Mouse (Mus musculus): ENCODE measurements around the gene Ggact.

The Ggact gene

DNA sequence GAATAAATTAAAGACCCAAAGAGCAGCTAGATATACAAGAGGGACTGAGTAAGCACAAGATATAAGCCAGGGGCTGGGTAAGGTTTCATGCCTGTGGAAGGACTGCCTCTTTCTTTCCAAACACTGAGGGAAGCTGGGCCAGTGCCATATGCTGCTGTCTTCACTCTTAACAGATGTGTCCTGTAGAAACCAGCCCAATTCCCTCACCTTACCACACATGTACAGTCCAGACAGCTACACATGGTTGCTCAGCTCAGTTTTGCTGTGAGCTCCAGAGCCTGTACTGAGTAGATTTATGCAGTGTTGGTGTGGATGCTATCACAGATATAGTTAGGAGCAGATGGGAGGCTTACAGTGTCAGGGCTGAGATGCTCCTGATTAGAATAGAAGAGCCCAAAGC lies 12.9 kb downstream of the Ggact start:
- DNase-seq (ENCODE audit: low spot score in 2 of 2): no peak

DNA sequence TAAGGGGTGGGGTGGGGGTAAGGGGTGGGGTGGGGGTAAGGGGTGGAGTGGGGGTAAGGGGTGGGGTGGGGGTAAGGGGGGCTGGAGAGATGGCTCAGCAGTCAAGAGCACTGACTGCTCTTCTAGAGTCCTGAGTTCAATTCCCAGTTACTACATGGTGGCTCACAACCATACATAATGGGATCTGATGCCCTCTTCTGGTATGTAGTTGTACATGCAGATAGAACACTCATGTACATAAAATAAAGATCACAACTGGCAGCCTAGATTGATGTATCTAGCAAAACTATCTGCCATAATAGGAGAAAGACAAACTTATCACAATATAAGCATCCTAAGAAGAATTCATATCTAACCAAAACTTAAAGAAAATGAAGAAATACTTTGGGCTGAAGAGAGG lies 15.0 kb downstream of the Ggact start:
- no peak for DNase-seq (ENCODE audit: low spot score in 2 of 2)

- no peak for DNase-seq (ENCODE audit: low spot score in 2 of 2)
Measured at GRCm38 (mm10) chr14:122896106-122896505, 17.5 kb downstream of the Ggact start.

- DNase-seq (ENCODE audit: low spot score in 2 of 2): no peak
Measured at GRCm38 (mm10) chr14:122891470-122891968, 22.0 kb downstream of the Ggact start.

DNA sequence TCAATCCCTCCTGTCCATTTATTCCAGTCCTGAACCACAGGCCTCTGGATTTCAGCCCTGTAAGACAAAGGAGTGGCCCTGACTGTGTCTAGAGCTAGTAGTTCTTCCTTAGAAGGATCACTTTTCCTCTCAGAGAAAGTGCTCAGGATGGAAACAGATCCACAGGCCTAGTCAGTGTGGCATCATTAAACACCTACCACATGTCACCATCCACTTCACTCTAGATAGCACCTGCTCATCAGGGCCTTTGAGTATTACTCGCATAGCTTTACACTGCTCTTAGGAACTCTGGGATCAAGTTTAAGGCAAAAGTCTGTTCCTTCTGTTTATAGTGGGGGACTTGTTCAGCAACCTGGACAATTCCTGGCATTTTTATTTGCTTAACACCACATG lies 25.1 kb downstream of the Ggact start:
- no peak for DNase-seq (ENCODE audit: low spot score in 2 of 2)

- no peak for DNase-seq (ENCODE audit: low spot score in 2 of 2)
Measured at GRCm38 (mm10) chr14:122887702-122888479, 25.7 kb downstream of the Ggact start.

DNA sequence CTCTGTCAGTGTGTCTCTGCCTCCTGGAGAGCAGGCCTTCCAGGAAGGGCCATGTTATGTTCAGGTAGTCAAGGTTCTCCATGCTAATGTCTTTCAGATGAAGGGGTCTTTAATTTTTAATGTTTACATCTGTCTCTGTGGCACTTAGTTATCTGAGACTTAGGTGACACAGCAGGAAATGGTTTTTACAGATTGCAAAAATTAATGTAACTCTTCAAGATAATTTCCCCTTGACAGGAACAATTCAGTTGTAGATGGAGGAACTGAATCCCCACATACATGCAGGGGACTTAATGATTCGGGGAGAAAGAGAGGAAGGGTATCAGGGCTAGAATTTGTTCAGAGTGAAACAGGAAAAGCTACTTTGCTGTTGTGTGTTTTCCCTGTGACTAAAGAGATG lies 26.3 kb downstream of the Ggact start:
- DNase-seq (ENCODE audit: low spot score in 2 of 2): no peak

GRCm38 (mm10) chr14:122885893-122886292 lies 27.7 kb downstream of the Ggact start:
- peak; percentile 52 for DNase-seq (ENCODE audit: low spot score in 2 of 2)

- peak; percentile 37 to 55 for DNase-seq (ENCODE audit: low spot score in 2 of 2)
Measured at GRCm38 (mm10) chr14:122883821-122884584, 29.6 kb downstream of the Ggact start.

DNA sequence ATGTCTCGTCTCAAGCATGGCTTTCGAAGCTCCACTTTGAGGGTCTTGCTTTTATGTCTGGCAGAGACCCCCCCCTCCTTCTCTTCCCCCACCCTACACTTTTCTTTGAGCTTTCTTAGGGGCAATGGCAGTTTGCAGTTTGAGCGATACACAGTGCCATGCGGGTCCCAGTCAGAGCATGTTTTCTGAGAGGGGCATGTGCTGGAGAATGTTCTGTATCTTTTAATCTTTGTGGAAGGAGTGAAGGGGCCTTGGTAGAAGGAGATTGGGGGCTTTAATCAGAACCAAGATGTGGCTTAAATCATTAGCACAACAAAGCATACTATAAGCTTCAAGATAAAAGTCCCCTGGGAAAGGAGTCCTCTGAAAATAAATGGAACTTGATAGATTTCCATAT lies 30.1 kb downstream of the Ggact start:
- no peak for DNase-seq (ENCODE audit: low spot score in 2 of 2)

DNA sequence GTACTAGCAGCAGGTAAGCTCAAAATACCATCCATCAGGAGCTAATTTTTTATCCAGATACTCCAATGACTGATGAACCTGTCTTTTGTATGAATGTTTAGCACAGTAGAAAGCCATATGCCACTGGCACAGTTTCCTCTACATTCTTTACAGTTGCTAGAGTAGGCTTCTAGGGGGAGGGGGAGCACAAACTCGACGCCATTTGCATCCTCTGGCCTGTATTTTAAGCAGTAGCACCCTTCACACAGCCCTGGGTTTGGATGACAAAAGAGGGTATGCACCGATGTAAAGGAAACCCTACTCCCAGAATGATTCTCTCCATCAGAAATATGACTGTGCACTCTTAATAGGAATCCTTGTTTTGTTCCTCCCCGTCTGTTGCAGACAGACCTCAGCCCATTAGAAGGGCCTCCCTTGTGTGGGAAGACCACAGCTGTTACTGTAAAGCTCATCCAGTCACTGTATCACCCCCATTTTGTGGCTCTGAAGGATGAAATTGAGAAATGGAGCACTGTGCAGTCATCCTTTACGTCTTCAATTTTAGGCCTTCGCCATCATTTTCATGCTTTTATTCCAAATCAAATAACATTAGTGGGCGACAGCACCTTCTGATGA lies 30.7 kb downstream of the Ggact start:
- DNase-seq (ENCODE audit: low spot score in 2 of 2): no peak

DNA sequence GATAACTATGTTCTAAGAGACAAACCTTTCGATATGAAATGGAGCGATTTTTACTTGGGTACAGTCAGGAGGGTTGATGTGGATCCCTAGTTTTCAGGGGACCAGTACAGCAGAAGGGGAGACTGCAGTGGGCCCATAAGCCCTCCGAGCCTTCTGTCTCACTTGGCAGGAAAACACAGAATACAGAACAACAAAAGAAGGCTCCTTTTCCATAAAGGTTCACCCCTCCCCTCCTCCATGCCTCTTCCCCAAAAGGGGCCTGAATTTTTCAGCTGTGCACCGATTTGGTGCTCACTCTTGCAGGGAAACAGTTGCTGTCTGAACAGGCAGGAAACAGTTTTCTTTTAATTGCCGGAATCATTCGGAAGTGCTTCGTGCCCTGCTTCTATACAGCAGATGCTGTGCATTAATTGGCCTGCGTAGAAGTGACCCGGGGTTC lies 31.3 kb downstream of the Ggact start:
- no peak for DNase-seq (ENCODE audit: low spot score in 2 of 2)

DNA sequence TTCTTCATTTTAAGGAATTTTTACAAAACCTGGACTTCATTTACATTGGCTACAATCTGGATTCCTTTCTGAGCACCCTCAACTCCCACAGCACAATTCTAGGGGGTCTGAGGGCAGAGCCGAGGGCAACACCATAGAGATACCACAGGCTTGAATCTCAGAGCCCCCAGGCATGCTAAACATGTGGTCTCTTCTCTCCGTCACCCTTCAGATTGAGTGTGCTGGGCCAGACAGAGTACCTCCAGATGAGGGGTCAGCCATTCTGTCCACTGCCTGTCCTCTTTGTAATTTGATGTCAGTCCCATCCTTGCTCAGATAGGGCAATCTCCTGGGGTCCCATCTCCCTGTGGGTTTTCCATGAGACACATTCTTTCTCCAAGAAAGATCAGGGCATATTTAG lies 31.9 kb downstream of the Ggact start:
- DNase-seq (ENCODE audit: low spot score in 2 of 2): no peak

DNA sequence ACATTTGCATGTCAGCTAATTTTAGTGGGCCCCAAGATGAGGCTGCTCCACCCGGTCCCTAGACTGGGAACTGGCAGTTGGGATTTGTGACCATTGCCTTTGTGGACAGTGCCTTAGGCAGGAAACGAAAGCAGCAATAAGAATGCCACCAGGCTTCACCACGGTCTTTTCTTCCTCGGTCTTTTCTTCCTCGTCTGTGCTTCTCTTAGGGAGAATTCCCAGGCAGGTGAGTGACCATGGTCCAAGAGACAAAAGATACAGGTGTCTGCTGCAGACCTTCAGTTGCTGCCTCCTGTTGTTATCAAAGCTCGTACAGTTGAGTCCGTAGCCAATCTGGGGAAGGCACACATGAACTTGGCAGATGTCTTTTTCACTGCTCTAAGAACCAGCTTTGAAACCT lies 33.3 kb downstream of the Ggact start:
- DNase-seq (ENCODE audit: low spot score in 2 of 2): no peak

DNA sequence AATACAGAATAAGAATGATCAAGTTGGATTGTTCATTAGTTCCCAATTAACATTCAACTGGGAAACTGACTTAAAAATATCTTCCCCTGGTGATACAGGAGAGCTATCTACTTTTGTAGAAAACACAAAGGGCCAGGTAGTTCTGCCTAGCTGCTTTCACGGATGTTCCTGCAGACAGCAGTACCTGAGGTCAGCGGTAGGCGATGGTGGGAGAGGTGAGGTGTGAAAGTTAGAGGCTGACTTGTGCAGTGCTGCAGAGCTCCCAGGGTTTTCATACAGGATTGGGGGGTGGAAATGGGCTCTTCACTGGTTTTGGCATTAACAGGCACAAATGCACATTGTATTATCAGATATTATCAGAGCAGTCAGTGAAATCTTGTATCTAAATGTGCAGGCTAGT lies 35.8 kb downstream of the Ggact start:
- no peak for DNase-seq (ENCODE audit: low spot score in 2 of 2)

DNA sequence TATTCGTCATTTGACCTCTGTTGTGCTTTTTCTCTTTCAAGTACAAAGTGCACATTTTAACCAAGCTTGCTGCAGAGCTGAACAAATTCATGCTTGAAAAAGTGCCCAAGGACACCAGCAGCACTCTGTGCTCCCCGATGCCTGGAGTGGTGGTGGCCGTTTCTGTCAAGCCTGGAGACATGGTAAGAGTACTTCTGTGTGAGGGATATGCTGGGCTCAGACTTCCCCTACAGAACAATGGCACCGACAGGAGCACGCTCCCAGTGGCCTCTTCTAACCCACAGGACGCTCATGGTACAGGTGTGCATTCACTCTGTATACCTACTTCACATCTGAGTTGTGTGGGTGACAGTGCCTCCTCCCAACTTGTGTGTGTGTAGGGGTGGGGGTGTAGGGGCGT lies 36.8 kb downstream of the Ggact start:
- no peak for DNase-seq (ENCODE audit: low spot score in 2 of 2)

- DNase-seq (ENCODE audit: low spot score in 2 of 2): peak; percentile 91
Measured at GRCm38 (mm10) chr14:122876163-122876562, 37.4 kb downstream of the Ggact start.

GRCm38 (mm10) chr14:122875636-122876035 lies 37.9 kb downstream of the Ggact start:
- no peak for DNase-seq (ENCODE audit: low spot score in 2 of 2)

DNA sequence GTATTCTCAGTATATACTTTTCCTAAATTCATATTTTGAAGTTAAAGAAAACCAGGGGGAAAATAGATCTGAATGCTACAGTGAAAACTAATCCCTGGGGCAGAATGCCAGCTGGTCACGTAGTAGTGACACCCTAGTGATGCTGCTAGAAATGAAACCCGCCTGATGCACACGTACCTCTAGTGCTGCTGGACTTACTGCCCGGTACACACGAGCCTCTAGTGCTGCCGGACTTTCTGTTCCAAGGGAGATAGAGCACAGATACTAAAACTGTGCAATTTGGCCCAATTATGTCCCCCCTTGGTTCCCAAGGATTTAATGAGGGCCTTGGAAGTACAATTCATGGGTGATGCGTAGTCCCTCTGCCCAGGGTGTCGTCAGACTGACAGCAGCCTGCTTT lies 38.5 kb downstream of the Ggact start:
- DNase-seq (ENCODE audit: low spot score in 2 of 2): peak in 1 of 2 experiments; percentile 30

- DNase-seq (ENCODE audit: low spot score in 2 of 2): no peak
Measured at GRCm38 (mm10) chr14:122872612-122873011, 40.9 kb downstream of the Ggact start.

- no peak for DNase-seq (ENCODE audit: low spot score in 2 of 2)
Measured at GRCm38 (mm10) chr14:122871841-122872580, 41.5 kb downstream of the Ggact start.

DNA sequence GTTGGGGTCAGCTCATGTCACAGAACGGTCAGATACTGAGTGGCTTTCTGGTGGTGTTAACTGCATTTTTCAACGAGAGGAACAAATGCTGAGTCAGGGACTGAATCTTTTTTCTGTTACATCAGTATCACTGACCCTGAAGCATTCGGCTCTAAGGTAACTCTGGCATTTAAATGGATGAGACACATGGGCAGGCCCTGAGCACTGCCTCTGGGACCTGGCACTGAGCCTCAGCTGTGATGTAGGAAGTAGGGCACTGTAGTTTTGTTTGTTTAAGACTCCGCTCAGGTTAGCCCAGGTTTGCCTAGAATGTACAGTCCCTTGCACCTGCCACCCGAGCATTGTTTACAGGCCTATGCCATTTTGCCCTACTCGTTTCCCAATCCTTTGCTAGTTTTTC lies 43.7 kb downstream of the Ggact start:
- no peak for DNase-seq (ENCODE audit: low spot score in 2 of 2)
